Mouse (Mus musculus) kidney, embryonic 14.5 days (tissue): ENCODE data around the gene Pld6. TPM values are rescaled to one million over a fixed set of nuclear protein-coding genes. Genes with fewer than 3 reads are reported as not detected.

Source experiments
- ATAC-seq: fragments of 200-750 bp; cut with Nextera tagmentation; 2 replicates; pipeline ENCODE4 v1.8.0; 2017; ENCODE audit warnings: moderate number of reproducible peaks, mild to moderate bottlenecking, moderate TSS enrichment, moderate library complexity; ENCODE audit not compliant: low FRiP score, low TSS enrichment
- H3K27ac ChIP-seq: fragments of 300-500 bp; sonication (generic); 2 replicates; pipeline ENCODE4 v1.5.1; 2014; ENCODE audit warnings: low read depth, mild to moderate bottlenecking, low read length, moderate library complexity, mixed read lengths
- H3K27me3 ChIP-seq: fragments of 300-500 bp; sonication (generic); 2 replicates; pipeline ENCODE4 v1.6.1; 2014; ENCODE audit warnings: mild to moderate bottlenecking, low read length; ENCODE audit not compliant: control insufficient read depth, insufficient read depth
- H3K36me3 ChIP-seq: fragments of 300-500 bp; sonication (generic); 2 replicates; pipeline ENCODE4 v1.6.1; 2014; ENCODE audit warnings: low read length, mixed read lengths; ENCODE audit not compliant: control insufficient read depth, insufficient read depth
- H3K4me1 ChIP-seq: fragments of 300-500 bp; sonication (generic); 2 replicates; pipeline ENCODE4 v1.6.1; 2014; ENCODE audit warnings: low read length, mixed read lengths; ENCODE audit not compliant: control insufficient read depth, insufficient read depth
- H3K4me2 ChIP-seq: fragments of 300-500 bp; sonication (generic); replicated peaks from 2 replicates; pipeline ENCODE4 v1.6.1; 2014; ENCODE audit warnings: low read depth, mild to moderate bottlenecking, low read length
- H3K4me3 ChIP-seq: fragments of 300-500 bp; sonication (generic); 2 replicates; pipeline ENCODE4 v1.5.1; 2014; ENCODE audit warnings: mild to moderate bottlenecking, low read length
- H3K9ac ChIP-seq: fragments of 300-500 bp; sonication (generic); 2 replicates; pipeline ENCODE4 v1.6.1; 2014; ENCODE audit warnings: low read depth, mild to moderate bottlenecking, low read length, moderate library complexity
- H3K9me3 ChIP-seq: fragments of 300-500 bp; sonication (generic); 2 replicates; pipeline ENCODE4 v1.6.1; 2016; ENCODE audit warnings: low read length; ENCODE audit not compliant: control insufficient read depth
- WGBS: fragments of 180-500 bp; shearing (Covaris S2); extraction: QIAGEN DNeasy Blood & Tissue Kit; methylation state at CpG from one replicate; pipeline ENCODE4 v1.1.7; 2014; 5-methylcytosine and 5-hydroxymethylcytosine counted together
- polyA plus RNA-seq: library from polyadenylated mRNA; unstranded; fragments of >200 nt; fragmentation: Nextera tagmentation; extraction: Ambion mirVana; gene quantifications from 2 replicates; pipeline ENCODE4 v1.2.1, GENCODE M21; 2014

Pld6 gene
- polyA plus RNA-seq = 1.3 and 1.4 TPM in 2 replicates

DNA sequence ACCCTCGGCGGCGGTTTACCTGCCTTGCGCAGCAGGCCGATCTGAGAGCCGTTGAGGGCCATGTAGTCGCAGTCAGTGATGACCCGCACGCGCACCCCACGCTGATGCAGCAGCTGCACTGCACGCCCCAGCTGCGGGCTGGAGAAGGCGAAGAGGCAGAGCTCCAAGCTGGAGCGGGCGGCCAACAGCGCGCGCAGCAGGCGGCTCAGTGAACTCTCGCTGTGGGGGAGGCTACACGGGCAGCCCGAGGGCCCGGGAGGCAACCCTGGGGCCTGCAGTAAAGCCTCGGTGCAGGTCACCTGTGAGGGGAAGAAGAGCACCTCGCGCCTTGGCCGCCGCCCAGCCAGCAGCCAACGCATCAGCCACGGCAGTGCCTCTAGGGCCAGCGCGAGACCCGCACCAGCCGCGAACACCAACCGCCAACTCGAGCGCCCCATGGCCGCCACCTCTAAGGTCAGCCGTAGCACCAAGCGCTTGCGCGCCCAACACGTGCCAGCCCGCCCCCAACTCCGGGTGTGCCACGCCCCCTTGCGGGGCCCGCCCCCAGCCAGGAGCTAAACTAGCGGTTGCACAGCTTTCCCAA, at the start of gene Pld6:
TSS of gene Pld6 (minus strand) at position 447 of the 583 bp plus-strand sequence.
- peak within 1 kb of the TSS; percentile 94 for H3K4me2 ChIP-seq
- H3K4me1 ChIP-seq = peaks cover 5% of the 10 kb centered on the region
- peak within 1 kb of the TSS; percentile 54 for H3K9ac ChIP-seq
- peaks cover 8% of the 10 kb centered on the region for H3K36me3 ChIP-seq
- H3K27ac ChIP-seq = no peak within 1 kb of the TSS
- H3K9me3 ChIP-seq = no peaks in the 10 kb centered on the region
- H3K27me3 ChIP-seq = no peaks in the 10 kb centered on the region
- peak; percentile 83 for ATAC-seq
- peak within 1 kb of the TSS; percentile 48 for H3K4me3 ChIP-seq
- WGBS = under 1% methylated on average over 51 of the region's 51 CpGs

DNA sequence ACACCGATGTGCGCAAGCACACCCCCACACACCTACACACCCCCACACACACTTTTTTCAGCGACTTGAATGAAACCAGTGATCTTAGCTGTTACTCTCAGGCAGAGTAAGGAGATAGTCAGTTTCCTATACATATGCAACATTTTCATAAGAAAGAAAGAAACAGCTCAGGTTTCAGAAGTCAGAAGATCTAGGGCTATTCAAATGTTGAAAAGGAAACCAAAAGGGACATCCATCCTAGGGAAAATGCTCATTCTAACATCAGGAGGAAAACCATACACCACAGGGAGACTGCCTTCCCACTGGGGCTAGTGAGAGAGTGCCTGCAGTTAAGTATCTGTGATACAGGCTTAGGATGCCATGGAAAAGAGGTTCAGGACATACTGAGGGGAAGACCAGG, 34.2 kb upstream of the Pld6 start:
- no peak overlapping the region for H3K4me3 ChIP-seq
- H3K9me3 ChIP-seq = no peaks in the 10 kb centered on the region
- no peak overlapping the region for H3K27ac ChIP-seq
- WGBS = 89% methylated on average over 3 of the region's 3 CpGs
- no peak for ATAC-seq
- no peak overlapping the region for H3K4me2 ChIP-seq
- no peak overlapping the region for H3K9ac ChIP-seq
- H3K36me3 ChIP-seq = peaks cover 97% of the 10 kb centered on the region
- H3K27me3 ChIP-seq = no peaks in the 10 kb centered on the region
- H3K4me1 ChIP-seq = no peaks in the 10 kb centered on the region

DNA sequence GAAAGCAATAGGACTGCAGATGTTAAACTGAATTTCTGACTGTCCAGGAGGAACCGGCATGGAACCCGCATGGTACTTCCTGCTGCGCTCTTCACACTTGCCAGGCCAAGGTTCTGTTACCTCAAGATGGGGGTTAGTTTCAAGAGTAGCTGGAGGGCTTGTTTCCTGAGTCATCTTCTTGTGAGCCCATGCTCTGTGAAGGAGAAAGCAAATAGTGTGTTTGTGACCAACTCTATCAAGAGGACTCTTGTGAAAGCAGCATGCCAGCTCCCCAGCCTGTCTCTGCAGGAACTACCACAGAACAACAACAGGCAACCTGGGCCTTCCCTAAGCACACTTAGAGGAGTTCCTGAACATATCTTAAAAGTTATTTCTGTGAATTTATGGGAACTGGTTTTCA, 30.5 kb upstream of the Pld6 start:
- 100% methylated on average over 3 of the region's 3 CpGs for WGBS
- ATAC-seq = no peak
- no peak overlapping the region for H3K4me3 ChIP-seq
- no peaks in the 10 kb centered on the region for H3K9me3 ChIP-seq
- H3K4me2 ChIP-seq = no peak overlapping the region
- no peaks in the 10 kb centered on the region for H3K27me3 ChIP-seq
- no peak overlapping the region for H3K27ac ChIP-seq
- peaks cover 64% of the 10 kb centered on the region for H3K36me3 ChIP-seq
- no peak overlapping the region for H3K9ac ChIP-seq
- no peaks in the 10 kb centered on the region for H3K4me1 ChIP-seq

DNA sequence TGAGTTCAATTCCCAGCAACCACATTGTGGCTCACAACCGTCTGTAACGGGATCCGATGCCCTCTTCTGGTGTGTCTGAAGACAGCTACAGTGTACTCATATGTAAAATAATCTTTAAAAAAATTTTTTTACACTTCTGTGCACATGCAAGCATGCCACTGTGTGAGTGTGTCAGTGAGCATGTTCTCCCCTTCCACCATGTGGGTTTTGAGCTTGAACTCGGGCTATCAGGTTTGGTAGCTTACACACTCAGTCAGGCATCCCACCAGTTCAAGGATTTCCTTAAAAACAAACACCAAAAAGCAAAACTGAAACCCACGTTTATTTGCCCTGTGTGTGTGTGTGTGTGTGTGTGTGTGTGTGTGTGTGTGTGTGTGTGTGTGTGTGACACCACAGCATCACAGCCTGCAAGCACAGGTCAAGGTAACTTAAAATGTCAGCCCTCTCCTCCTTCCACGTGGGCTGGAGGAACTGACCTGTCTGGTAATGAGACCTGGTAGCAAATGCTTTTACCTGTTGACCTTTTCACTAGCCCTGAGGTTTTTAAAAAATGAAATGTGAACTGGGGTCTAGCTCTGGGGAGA, 28.1 kb upstream of the Pld6 start:
- Histone ChIP-seq H3K9me3 (no peaks in the 10 kb centered on the region), H3K4me3 (no peak overlapping the region), H3K4me2 (no peak overlapping the region), H3K9ac (no peak overlapping the region), H3K27ac (no peak overlapping the region), H3K4me1 (no peaks in the 10 kb centered on the region), H3K27me3 (no peaks in the 10 kb centered on the region), H3K36me3 (peaks cover 42% of the 10 kb centered on the region)
- WGBS = 89% methylated on average over 6 of the region's 6 CpGs
- ATAC-seq = no peak

DNA sequence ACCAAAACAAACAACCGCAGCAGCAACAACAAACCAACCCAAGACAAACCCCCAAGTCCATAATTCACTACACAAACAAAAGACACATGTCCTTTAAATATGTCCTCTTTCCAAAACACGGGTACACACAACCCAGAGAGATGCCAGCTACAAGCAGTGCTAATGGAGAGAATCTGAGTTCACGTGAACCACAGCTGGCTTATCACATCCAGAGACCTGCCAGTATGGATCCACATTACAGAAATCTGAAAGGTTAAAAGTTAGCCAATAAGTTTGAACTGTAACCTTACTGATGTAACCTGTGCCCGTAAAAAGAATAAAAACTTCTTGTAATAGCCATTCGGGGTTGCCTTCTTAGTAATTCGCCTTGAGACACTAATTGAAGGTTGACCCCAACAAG, 27.5 kb upstream of the Pld6 start:
- 81% methylated on average over 6 of the region's 6 CpGs for WGBS
- no peaks in the 10 kb centered on the region for H3K9me3 ChIP-seq

DNA sequence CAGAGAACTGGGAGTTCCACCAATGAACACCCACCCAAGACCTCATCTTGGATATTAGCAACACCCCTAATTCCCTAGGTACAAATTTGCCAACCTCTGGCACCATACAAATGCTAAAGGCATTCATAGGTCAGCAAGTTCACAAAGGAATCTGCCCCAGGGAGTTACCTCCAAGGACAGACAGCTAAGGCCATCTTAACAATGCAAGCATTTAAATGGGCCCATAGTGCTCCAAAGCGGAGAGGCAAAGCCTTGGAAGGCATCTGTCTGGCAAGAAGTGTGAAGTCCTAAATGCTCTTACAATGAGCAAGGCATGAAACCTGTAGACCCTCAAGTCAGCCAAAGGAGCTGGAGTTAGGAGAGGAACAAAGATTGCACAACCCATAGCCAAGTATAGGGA, 26.9 kb upstream of the Pld6 start:
- no peak for ATAC-seq
- Histone ChIP-seq H3K9me3 (no peaks in the 10 kb centered on the region), H3K27ac (no peak overlapping the region), H3K4me1 (no peaks in the 10 kb centered on the region), H3K9ac (no peak overlapping the region), H3K4me2 (no peak overlapping the region), H3K27me3 (no peaks in the 10 kb centered on the region), H3K4me3 (no peak overlapping the region), H3K36me3 (peaks cover 30% of the 10 kb centered on the region)
- 90% methylated on average over 1 of the region's 1 CpGs for WGBS

More for the DNA sequence above, 27.5 kb upstream of the Pld6 start:
- no peak overlapping the region for H3K4me2 ChIP-seq
- no peak overlapping the region for H3K4me3 ChIP-seq
- no peak overlapping the region for H3K27ac ChIP-seq
- H3K9ac ChIP-seq = no peak overlapping the region
- H3K27me3 ChIP-seq = no peaks in the 10 kb centered on the region
- H3K4me1 ChIP-seq = no peaks in the 10 kb centered on the region
- ATAC-seq = no peak
- peaks cover 35% of the 10 kb centered on the region for H3K36me3 ChIP-seq

- Histone ChIP-seq H3K4me2 (no peak overlapping the region), H3K27me3 (no peaks in the 10 kb centered on the region), H3K36me3 (peaks cover 19% of the 10 kb centered on the region), H3K4me3 (no peak overlapping the region), H3K4me1 (peaks cover 8% of the 10 kb centered on the region), H3K27ac (no peak overlapping the region), H3K9me3 (no peaks in the 10 kb centered on the region), H3K9ac (no peak overlapping the region)
- no peak for ATAC-seq
- 46% methylated on average over 3 of the region's 3 CpGs for WGBS
Measured at GRCm38 (mm10) chr11:59813276-59813675, 25.8 kb upstream of the Pld6 start.

DNA sequence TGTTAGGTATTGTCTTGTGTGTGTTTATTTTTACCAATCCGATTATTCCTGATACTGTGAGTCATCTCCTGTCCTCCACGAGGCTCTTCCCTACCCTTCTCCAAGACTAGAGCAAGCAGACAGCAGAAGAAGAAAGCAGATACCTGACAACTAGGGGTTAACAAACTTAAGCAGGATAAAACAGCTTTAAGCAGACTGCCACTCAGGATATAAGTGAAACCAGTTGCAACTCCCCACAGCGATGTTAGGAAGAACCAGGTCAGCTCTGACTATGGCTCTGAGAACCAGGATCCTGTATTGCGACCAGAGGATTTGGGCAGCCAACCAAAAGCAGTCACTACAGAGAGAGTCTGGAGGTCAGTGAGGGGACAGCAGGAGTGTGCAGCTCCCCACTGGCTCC, 23.8 kb upstream of the Pld6 start:
- Histone ChIP-seq H3K27me3 (no peaks in the 10 kb centered on the region), H3K4me1 (peaks cover 8% of the 10 kb centered on the region), H3K36me3 (peaks cover 14% of the 10 kb centered on the region), H3K4me3 (no peak overlapping the region), H3K27ac (no peak overlapping the region), H3K9ac (no peak overlapping the region), H3K9me3 (no peaks in the 10 kb centered on the region), H3K4me2 (no peak overlapping the region)
- no peak for ATAC-seq
- WGBS = 66% methylated on average over 4 of the region's 4 CpGs

GRCm38 (mm10) chr11:59810480-59811158, 23.2 kb upstream of the Pld6 start:
- ATAC-seq = no peak
- peak overlapping the region; percentile 63 for H3K4me2 ChIP-seq
- H3K4me1 ChIP-seq = peaks cover 8% of the 10 kb centered on the region
- H3K9me3 ChIP-seq = no peaks in the 10 kb centered on the region
- H3K4me3 ChIP-seq = peak overlapping the region; percentile 83
- WGBS = 68% methylated on average over 14 of the region's 14 CpGs
- peak overlapping the region; percentile 93; the same call in 1 of the 2 replicates for H3K9ac ChIP-seq
- H3K36me3 ChIP-seq = peaks cover 17% of the 10 kb centered on the region
- H3K27ac ChIP-seq = peak overlapping the region; percentile 97
- H3K27me3 ChIP-seq = no peaks in the 10 kb centered on the region
